Mouse (Mus musculus): ENCODE results near the gene Map2k2. TPM values are rescaled to one million over a fixed set of nuclear protein-coding genes. Genes with fewer than 3 reads are reported as not detected.

Map2k2 gene
- total RNA-seq, 2 experiments from 2014 or later = 120 to 133 TPM

DNA sequence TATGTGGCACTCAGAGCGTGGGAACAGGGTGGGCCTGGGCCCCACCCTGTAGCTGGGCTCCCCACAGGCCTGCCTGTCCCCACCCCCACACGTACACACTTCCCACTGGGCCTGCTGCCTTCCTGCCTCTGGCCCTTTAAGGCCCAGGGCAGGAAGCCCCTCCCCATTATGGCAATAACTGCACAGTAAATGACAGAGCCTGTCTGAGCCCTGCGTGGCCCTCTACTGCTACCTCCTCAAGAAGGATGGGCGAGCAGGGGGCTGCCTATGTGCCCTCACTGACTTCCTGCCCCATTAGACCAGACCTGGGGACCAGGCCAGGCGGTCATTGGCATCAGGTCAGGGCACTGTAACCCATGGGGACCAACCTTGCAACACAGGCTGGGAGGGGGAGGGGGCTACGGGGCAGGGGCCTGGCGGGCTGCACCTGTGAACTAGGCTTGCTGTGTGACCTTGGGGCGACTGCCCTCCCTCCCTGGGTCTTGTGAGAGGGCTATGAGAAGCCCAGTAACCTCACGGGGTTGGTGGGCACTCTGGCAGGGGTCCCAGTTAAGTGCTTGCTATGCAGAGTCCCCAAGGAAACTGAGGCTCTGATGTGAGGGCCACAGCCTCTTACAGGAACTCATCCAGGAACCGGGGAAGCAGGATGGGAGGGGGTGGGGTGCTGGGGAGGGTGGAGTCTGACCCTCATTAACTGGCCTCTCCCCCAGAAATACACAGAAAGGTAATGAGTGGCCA lies 35.2 kb downstream of the Map2k2 start:
- DNase-seq (ENCODE audit: low spot score in 2 of 2) = no peak
- intact Hi-C loops (cut with DNase I) = loop anchor here (5.0 kb wide), 1 partner anchor 36 kb away; the partner anchor contains the start of gene Eef2

DNA sequence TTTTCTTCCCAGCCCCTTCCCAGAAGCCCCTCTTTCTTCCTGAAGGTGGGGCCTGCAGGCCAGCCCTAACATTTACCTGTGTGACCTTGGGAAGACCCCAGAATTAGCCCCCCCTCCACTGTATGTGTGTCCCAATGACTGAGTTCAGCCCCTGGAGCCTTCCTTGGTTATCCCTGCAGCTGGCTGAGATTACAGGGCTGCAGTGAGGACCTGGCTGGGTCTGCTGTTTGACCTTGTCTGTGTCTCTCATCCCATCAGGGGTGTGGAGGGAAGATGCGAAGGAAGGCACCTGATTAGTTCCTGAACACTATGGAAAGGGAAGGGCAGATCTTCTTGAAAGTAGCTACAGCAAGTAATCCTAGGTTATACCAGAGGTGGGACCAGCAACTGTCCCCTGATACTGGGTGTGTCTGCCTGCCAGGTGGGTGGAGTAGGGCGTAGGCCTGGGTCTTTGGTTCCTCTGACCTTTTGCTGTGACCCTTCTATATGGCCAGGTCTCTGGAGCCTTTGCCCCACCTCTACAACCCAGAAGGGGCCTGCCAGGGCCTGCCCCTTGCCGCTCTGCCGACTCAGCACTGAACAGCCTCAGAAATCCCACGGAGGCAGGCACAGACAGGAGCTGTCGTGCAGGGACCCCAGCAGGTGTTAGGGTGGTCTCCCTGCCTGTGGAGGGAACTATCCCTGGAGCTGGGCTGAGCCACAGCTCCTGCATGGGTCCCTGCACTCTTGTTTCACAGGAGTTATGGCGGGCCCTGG lies 35.9 kb downstream of the Map2k2 start:
- no peak for DNase-seq (ENCODE audit: low spot score in 2 of 2)
- intact Hi-C loops (cut with DNase I) = loop anchor here (5.0 kb wide), 1 partner anchor 36 kb away; the partner anchor contains the start of gene Eef2

DNA sequence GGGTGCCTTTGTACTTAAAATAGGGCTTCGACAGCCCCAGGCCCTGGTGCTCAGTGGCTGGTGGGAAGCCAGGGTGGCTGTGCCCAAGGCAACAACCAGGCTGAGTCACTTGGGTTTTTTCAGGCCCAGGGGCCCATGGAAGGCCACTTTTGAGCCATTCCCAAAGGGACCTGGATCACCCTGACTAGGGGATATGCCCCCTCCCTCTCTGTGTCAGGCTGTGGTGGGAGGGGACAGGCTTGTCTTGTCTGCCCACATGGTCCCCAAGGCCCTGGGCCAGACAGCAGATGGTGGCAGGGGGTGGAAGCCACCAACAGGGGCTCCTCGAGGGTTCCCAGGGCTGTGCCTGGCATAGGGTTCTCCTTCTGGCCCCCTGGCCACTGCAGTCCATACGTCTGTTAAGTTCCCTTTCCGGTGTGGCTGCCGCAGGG lies 36.9 kb downstream of the Map2k2 start:
- intact Hi-C loops (cut with DNase I) = loop anchor here (5.0 kb wide), 1 partner anchor 35 kb away; the partner anchor contains the start of gene Eef2
- no peak for DNase-seq (ENCODE audit: low spot score in 2 of 2)

DNA sequence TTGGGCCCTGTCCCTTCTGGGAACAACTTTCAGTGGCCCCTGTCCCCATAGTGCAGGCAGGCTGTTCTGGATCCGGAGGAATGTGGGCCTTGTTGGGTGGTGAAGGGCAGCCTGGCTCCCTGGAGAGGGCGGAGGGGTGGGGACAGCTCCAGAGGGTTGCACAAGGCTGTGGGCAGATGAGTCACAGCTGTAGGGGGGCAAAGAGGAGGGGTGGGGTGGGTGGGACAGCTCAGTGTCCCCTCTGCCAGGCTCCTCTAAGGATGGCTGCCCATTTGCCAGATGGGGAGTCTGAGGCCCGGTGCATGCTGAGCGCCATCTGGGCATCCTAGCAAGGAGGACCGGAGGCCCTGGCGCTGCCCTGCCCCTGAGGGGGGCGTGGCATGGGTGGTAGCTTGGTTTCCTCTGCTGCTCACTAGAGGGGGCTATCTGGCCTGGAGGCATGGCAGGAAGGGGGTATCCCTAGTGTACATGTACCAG lies 37.5 kb downstream of the Map2k2 start:
- DNase-seq (ENCODE audit: low spot score in 2 of 2) = no peak
- intact Hi-C loops (cut with DNase I) = loop anchor here (5.0 kb wide), 1 partner anchor 34 kb away; the partner anchor contains the start of gene Eef2

DNA sequence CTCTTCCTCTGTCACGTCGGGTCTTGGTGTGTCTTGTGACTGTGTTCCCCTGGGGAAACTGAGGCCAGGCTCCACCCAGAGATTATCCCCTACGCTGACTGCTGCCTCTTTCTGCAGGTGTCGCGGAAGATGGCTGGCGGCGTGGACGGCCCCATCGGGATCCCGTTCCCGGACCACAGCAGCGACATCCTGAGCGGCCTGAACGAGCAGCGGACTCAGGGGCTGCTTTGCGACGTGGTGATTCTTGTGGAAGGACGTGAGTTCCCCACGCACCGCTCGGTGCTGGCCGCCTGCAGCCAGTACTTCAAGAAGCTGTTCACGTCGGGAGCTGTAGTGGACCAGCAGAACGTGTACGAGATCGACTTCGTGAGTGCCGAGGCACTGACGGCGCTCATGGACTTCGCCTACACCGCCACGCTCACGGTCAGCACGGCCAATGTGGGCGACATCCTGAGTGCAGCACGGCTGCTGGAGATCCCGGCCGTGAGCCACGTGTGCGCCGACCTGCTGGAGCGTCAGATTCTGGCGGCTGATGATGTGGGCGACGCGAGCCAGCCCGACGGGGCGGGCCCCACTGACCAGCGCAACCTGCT lies 38.2 kb downstream of the Map2k2 start:
- intact Hi-C loops (cut with DNase I) = loop anchor here (5.0 kb wide), 1 partner anchor 33 kb away; the partner anchor contains the start of gene Eef2
- no peak for DNase-seq (ENCODE audit: low spot score in 2 of 2)

DNA sequence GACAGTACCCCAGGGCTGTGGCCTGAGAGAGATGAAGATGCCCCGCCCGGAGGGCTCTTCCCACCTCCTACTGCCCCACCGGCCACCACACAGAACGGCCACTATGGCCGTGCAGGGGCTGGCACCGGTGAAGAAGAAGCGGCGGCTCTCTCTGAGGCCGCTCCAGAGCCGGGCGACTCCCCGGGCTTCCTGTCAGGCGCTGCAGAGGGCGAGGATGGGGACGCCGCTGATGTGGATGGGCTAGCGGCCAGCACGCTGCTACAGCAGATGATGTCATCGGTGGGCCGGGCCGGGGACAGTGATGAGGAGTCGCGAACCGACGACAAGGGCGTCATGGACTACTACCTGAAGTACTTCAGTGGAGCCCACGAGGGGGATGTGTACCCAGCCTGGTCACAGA lies 39.0 kb downstream of the Map2k2 start:
- intact Hi-C loops (cut with DNase I) = loop anchor here (5.0 kb wide), 1 partner anchor 33 kb away; the partner anchor contains the start of gene Eef2

GRCm38 (mm10) chr10:81145307-81145706 lies 39.6 kb downstream of the Map2k2 start:
- intact Hi-C loops (cut with DNase I) = no loop called here
- DNase-seq (ENCODE audit: low spot score in 2 of 2) = no peak

More for the DNA sequence above, 39.0 kb downstream of the Map2k2 start:
- DNase-seq (ENCODE audit: low spot score in 2 of 2) = no peak

DNA sequence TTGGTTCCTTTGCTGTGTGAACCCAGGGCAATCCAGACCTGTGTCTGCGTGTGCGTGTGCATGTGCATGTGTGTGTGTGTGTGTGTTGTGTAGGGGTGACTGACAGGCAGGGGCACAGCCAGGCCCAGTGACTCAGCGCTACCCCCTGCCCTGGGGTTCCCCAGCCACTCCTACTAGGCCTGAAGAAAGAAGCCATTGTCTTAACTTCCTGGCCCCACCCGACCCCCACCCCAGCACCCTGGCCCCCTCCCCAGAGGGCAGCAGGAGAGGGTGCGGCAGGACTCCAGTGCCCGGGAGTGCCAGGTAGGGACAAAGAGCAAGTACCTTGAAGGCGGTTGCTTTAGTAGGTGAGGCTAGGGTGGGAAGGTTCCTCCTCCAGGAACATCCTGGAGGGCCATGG lies 40.1 kb downstream of the Map2k2 start:
- DNase-seq (ENCODE audit: low spot score in 2 of 2) = no peak
- intact Hi-C loops (cut with DNase I) = no loop called here

GRCm38 (mm10) chr10:81146296-81146695 lies 40.6 kb downstream of the Map2k2 start:
- intact Hi-C loops (cut with DNase I) = no loop called here
- DNase-seq (ENCODE audit: low spot score in 2 of 2) = no peak

DNA sequence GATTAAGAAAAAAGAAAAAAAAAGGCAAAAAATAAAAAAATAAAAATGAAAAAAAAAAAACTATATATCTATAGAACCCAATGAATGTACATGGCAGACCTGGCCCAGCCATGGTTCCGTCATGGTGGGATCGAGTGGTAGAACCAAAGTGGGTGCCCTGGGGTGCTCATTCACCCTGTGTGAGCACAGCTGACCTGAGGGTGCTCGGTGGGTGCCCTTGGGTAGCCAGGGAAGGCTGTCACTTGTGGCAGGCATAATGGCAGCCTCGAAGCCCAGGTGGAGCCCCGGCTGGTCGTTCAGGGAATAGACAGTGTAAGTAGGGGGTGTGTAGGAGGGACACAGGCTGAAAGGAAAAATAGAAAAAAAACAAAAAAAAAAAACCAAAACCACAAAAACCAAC lies 45.5 kb downstream of the Map2k2 start:
- intact Hi-C loops (cut with DNase I) = no loop called here
- no peak for DNase-seq (ENCODE audit: low spot score in 2 of 2)

DNA sequence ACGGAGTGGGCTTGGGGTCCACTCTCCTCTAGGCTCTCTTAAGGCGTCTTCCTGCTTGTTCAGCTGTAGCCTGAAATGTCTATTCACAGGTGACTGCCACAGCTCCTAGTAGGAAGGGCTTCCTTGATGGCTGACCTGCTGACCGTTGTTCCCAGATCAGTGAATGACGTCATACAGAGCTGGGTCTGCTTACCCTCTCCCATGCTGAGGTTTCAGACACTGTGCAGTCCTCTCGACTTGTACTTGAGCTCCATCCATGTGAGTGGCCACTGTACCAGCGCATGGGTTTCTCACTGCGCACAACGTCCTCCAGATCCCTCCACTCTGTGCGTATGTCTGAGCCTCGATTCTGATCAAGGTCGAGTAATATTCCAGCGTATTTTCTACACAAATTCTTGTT lies 46.9 kb downstream of the Map2k2 start:
- no peak for DNase-seq (ENCODE audit: low spot score in 2 of 2)

GRCm38 (mm10) chr10:81154313-81154712 lies 48.6 kb downstream of the Map2k2 start:
- intact Hi-C loops (cut with DNase I) = no loop called here

More for the DNA sequence above, 46.9 kb downstream of the Map2k2 start:
- intact Hi-C loops (cut with DNase I) = no loop called here

DNA sequence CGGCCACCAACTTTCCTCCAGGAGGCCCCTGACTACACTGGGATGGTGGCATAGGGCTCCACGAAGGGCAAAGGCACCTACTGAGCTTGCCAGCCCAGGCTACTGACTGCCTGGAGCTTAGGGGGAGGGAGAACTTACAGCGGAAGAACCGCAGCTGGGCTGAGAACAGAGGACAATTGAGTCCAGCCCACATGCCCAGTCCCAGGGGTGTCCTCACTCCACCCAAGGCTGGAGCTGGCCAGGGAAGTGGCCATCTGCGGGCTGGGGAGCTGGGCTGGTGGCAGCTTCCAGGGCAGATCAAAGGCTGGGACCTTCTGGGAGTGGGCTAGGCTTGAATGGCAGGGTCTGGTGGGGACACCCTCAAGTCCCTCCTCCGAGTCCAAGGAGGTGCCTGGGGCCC lies 49.0 kb downstream of the Map2k2 start:
- intact Hi-C loops (cut with DNase I) = no loop called here
- no peak for DNase-seq (ENCODE audit: low spot score in 2 of 2)

More at GRCm38 (mm10) chr10:81154313-81154712, 48.6 kb downstream of the Map2k2 start:
- no peak for DNase-seq (ENCODE audit: low spot score in 2 of 2)

- intact Hi-C loops (cut with DNase I) = no loop called here
These were observed 56.0 kb downstream of the Map2k2 start for GRCm38 (mm10) chr10:81161602-81162317.

DNA sequence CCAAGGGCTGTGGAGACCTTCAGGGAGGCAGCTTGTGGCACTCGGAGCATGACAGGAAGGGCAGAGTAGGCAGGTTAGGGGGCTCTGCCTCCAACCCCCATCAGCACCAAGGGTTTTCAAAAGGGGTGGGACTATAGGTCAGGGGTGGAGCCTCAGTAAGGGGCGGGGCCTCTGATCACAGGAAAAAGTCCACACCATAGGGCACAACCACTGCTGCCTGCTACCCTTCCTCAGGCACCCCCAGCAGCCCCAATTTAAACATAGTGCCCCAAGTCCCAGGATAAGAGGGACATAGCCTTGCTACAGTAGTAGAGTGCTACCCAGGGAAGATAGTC lies 56.6 kb downstream of the Map2k2 start:
- intact Hi-C loops (cut with DNase I) = no loop called here

More at GRCm38 (mm10) chr10:81161602-81162317, 56.0 kb downstream of the Map2k2 start:
- DNase-seq (ENCODE audit: low spot score in 2 of 2) = no peak

GRCm38 (mm10) chr10:81165118-81165517 lies 59.4 kb downstream of the Map2k2 start:
- no peak for DNase-seq (ENCODE audit: low spot score in 2 of 2)
- intact Hi-C loops (cut with DNase I) = no loop called here

More for the DNA sequence above, 56.6 kb downstream of the Map2k2 start:
- DNase-seq (ENCODE audit: low spot score in 2 of 2) = no peak

DNA sequence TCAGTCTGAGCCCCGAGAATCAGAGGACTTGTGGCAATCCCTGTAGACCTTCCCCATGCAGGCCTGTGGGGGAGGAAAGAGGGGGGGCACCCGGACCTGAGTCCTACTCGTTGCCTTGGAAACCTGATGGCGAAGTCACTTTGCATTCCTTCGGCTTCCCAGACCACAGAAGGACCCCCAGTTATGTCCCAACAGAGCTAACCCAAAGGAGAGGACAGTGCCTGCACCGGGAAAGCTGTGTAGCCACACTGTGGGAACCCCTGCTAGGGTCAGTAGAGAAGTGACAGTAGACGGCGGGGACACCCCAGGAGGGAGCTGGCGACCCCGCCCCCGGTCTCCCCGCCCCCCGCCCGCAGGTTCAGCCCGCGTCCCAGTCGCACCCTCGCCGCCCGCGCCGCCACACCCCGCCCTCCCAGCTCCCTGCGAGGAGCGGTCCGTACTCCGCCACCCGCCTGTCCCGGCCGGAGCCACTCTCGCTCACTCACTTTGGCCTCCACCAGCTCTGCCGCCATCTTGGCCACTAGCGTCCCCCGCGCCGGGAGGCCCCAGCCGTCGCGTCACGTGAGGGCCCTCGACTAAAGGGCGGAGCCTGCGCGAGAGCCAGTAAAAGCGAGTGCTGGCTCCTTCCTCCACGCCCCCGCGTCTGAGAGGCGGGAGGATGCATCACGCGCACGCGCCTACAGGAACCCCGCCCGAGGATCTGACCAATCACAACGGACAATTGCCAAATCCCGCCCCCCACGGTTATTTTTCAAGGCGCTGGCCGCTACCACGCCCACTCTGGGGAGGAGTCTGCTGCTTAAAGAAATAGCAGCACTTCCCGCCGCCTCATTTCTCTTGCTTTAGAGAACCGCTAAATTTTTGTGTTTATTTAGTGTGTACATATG lies 61.7 kb downstream of the Map2k2 start, which contains the start of gene Pias4:
Pias4 (minus strand) TSS at position 724 of the 887 bp plus-strand sequence.
- intact Hi-C loops (cut with DNase I) = no loop called here
- peak; percentile 100 for DNase-seq (ENCODE audit: low spot score in 2 of 2)

GRCm38 (mm10) chr10:81168087-81168431 lies 62.3 kb downstream of the Map2k2 start:
- no peak for DNase-seq (ENCODE audit: low spot score in 2 of 2)
- intact Hi-C loops (cut with DNase I) = no loop called here

All from left cerebral cortex, postnatal 36 days (tissue).